Comparison of ENCODE assay signal across 15 mouse cellular contexts in genomic region chr5:98576538-98576937, GRCm38 (mm10). TPM values are rescaled to one million over a fixed set of nuclear protein-coding genes. Genes with fewer than 3 reads are reported as not detected.
"Had no signal": no experiment of that assay in that cellular context is flagged by ENCODE, and none has a peak within 500 bp of the region (broad histone marks: within the 10 kb centered on the region; RNA-seq: fewer than 3 reads in every experiment).

No protein-coding gene starts in this region.

RNA-seq across cellular contexts. Expression of gene Gm11111, which starts 24.0 kb away (rescaled TPM):
- polyA plus RNA-seq: liver, embryonic 11.5 days; liver, embryonic 13.5 days; liver, embryonic 15.5 days; liver, postnatal 0 days; macrophage; midbrain, embryonic 12.5 days; midbrain, embryonic 14.5 days; midbrain, embryonic 16.5 days; myocyte; neural tube, embryonic 11.5 days; neural tube, embryonic 13.5 days; neural tube, embryonic 15.5 days; small intestine, adult 2 months; stomach, embryonic 16.5 days; thymus, postnatal 0 days had no signal
